Mouse (Mus musculus): ENCODE data around the gene Hivep1. TPM values are rescaled to one million over a fixed set of nuclear protein-coding genes. Genes with fewer than 3 reads are reported as not detected.

Gene Hivep1
- total RNA-seq (2014; rRNA removed) (3.5 and 5.1 TPM in 2 replicates), polyA plus RNA-seq (2012; rRNA removed) (7.0 and 9.0 TPM in 2 replicates)

DNA sequence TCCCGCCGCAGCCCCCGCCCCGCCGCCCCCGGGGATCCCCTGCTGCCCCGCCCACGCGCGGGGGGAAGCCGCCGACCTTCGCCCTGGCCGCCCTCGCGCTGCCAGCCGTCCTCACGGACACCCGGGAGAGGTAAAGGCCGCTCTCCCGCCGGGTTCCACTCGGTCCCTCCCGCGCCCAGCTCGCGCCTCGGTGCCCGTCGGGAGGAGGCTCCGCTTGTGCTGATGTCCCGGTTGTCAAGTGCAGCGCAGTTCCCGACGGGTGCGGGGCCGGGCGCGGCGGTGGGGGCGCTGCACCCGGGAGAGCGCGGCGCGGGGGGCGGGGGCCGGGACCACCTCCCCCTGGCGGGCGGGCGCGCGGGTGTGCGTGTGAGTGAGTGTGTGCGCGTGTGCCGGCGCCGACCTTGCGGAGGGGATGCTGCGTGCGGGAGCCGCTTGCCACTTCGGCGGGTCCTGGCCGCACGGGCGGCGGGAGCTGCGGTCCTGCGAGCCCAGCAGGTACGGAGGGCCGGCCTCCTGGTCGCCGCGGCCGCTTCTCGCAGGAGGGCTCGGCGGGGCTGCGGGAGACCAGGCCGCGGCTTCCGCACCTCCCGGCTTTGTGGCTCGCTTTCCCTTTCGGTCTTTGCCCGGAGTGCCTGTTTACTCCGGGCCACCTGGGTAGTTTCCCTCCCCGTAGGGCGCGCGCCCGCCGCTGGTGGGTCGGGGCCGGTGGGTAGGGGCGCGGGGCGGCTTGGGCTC is at the start of gene Hivep1:
Gene Hivep1 (plus strand): TSS at position 61 of the 735 bp plus-strand sequence.
- H3K27ac ChIP-seq (replicated peaks; ENCODE audit: insufficient read depth, low read depth, low read length) = peak within 1 kb of the TSS; percentile 86
- no peaks in the 10 kb centered on the region for H3K27me3 ChIP-seq (ENCODE audit: control insufficient read depth, insufficient read depth, low read length)
- TF ChIP-seq CTCF (IDR thresholded peaks at IDR 0.05; ENCODE audit: low read depth, low read length) = no peak
- 0 out of 2 replicates have a peak, but pooled peaks have one; percentile 42 for TF ChIP-seq POLR2A (IDR thresholded peaks at IDR 0.05; ENCODE audit: extremely low read depth, insufficient read depth, low read length)
- no peaks in the 10 kb centered on the region; the same call in 1 of the 2 replicates for H3K79me2 ChIP-seq (ENCODE audit: control insufficient read depth, insufficient read depth, low read length)
- peak; percentile 60 for DNase-seq (ENCODE audit: extremely low read depth, low read depth, low spot score)
- peak within 1 kb of the TSS; percentile 87 for H3K4me3 ChIP-seq (ENCODE audit: insufficient read depth, low read depth, low read length)
- peaks cover 6% of the 10 kb centered on the region for H3K4me1 ChIP-seq (ENCODE audit: control insufficient read depth, insufficient read depth, low read length)
- under 1% methylated on average over 87 of the region's 100 CpGs for WGBS
- peak within 1 kb of the TSS; percentile 88 for H3K9ac ChIP-seq (ENCODE audit: low read depth, low read length)
- peaks cover 9% of the 10 kb centered on the region for H3K36me3 ChIP-seq (ENCODE audit: control insufficient read depth, insufficient read depth, low read length)

GRCm38 (mm10) chr13:42015484-42016045 is 36.3 kb upstream of the Hivep1 start:
- DNase-seq (ENCODE audit: extremely low read depth, low read depth, low spot score) = no peak
- WGBS = 78% methylated on average over 10 of the region's 10 CpGs
- no peak for TF ChIP-seq CTCF (IDR thresholded peaks at IDR 0.05; ENCODE audit: low read depth, low read length)
- TF ChIP-seq POLR2A (IDR thresholded peaks at IDR 0.05; ENCODE audit: extremely low read depth, insufficient read depth, low read length) = no peak
- Histone ChIP-seq H3K27ac (replicated peaks; ENCODE audit: insufficient read depth, low read depth, low read length) (no peak overlapping the region), H3K36me3 (ENCODE audit: control insufficient read depth, insufficient read depth, low read length) (no peaks in the 10 kb centered on the region), H3K4me1 (ENCODE audit: control insufficient read depth, insufficient read depth, low read length) (no peaks in the 10 kb centered on the region), H3K27me3 (ENCODE audit: control insufficient read depth, insufficient read depth, low read length) (no peaks in the 10 kb centered on the region), H3K4me3 (ENCODE audit: insufficient read depth, low read depth, low read length) (no peak overlapping the region), H3K79me2 (ENCODE audit: control insufficient read depth, insufficient read depth, low read length) (no peaks in the 10 kb centered on the region), H3K9ac (ENCODE audit: low read depth, low read length) (no peak overlapping the region)

- Histone ChIP-seq H3K79me2 (ENCODE audit: control insufficient read depth, insufficient read depth, low read length) (no peaks in the 10 kb centered on the region), H3K27ac (replicated peaks; ENCODE audit: insufficient read depth, low read depth, low read length) (no peak overlapping the region), H3K9ac (ENCODE audit: low read depth, low read length) (no peak overlapping the region), H3K4me3 (ENCODE audit: insufficient read depth, low read depth, low read length) (no peak overlapping the region), H3K27me3 (ENCODE audit: control insufficient read depth, insufficient read depth, low read length) (no peaks in the 10 kb centered on the region), H3K4me1 (ENCODE audit: control insufficient read depth, insufficient read depth, low read length) (no peaks in the 10 kb centered on the region), H3K36me3 (ENCODE audit: control insufficient read depth, insufficient read depth, low read length) (no peaks in the 10 kb centered on the region)
- no peak for TF ChIP-seq CTCF (IDR thresholded peaks at IDR 0.05; ENCODE audit: low read depth, low read length)
- 84% methylated on average over 5 of the region's 5 CpGs for WGBS
- DNase-seq (ENCODE audit: extremely low read depth, low read depth, low spot score) = no peak
These were observed 35.6 kb upstream of the Hivep1 start for GRCm38 (mm10) chr13:42016218-42016617.

GRCm38 (mm10) chr13:42018356-42018755 is 33.5 kb upstream of the Hivep1 start:
- no peak for DNase-seq (ENCODE audit: extremely low read depth, low read depth, low spot score)
- Histone ChIP-seq H3K27me3 (ENCODE audit: control insufficient read depth, insufficient read depth, low read length) (no peaks in the 10 kb centered on the region), H3K4me1 (ENCODE audit: control insufficient read depth, insufficient read depth, low read length) (no peaks in the 10 kb centered on the region), H3K36me3 (ENCODE audit: control insufficient read depth, insufficient read depth, low read length) (no peaks in the 10 kb centered on the region), H3K79me2 (ENCODE audit: control insufficient read depth, insufficient read depth, low read length) (no peaks in the 10 kb centered on the region), H3K4me3 (ENCODE audit: insufficient read depth, low read depth, low read length) (no peak overlapping the region), H3K9ac (ENCODE audit: low read depth, low read length) (no peak overlapping the region), H3K27ac (replicated peaks; ENCODE audit: insufficient read depth, low read depth, low read length) (no peak overlapping the region)
- TF ChIP-seq CTCF (IDR thresholded peaks at IDR 0.05; ENCODE audit: low read depth, low read length) (no peak), POLR2A (IDR thresholded peaks at IDR 0.05; ENCODE audit: extremely low read depth, insufficient read depth, low read length) (no peak)
- 82% methylated on average over 2 of the region's 2 CpGs for WGBS

DNA sequence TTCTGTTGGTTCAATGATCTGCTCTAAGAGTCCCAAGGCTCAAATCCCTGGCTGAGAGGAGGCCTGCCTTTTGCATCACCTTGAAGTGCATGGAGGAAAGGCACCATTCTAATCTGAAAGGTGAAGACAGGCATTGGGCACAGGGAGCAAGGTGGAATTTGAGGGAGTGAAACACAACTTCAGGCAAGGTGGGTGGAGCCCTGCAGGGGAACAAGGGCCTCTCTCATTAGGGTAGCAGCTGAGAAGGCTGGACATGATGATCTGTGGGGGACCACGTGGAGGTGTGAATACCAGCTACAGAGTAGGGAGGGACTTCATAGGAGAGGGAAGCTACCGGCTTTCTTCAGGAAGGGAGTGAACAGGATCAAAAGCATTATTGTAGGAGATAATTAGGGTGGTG is 10.6 kb upstream of the Hivep1 start:
- TF ChIP-seq POLR2A (IDR thresholded peaks at IDR 0.05; ENCODE audit: extremely low read depth, insufficient read depth, low read length) (no peak), CTCF (IDR thresholded peaks at IDR 0.05; ENCODE audit: low read depth, low read length) (no peak)
- no peaks in the 10 kb centered on the region for H3K36me3 ChIP-seq (ENCODE audit: control insufficient read depth, insufficient read depth, low read length)
- 45% methylated on average over 2 of the region's 2 CpGs for WGBS

GRCm38 (mm10) chr13:42043431-42043830 is 8.4 kb upstream of the Hivep1 start:
- H3K4me3 ChIP-seq (ENCODE audit: insufficient read depth, low read depth, low read length) = no peak overlapping the region
- H3K79me2 ChIP-seq (ENCODE audit: control insufficient read depth, insufficient read depth, low read length) = no peaks in the 10 kb centered on the region
- TF ChIP-seq POLR2A (IDR thresholded peaks at IDR 0.05; ENCODE audit: extremely low read depth, insufficient read depth, low read length) (no peak), CTCF (IDR thresholded peaks at IDR 0.05; ENCODE audit: low read depth, low read length) (no peak)
- DNase-seq (ENCODE audit: extremely low read depth, low read depth, low spot score) = no peak
- H3K27me3 ChIP-seq (ENCODE audit: control insufficient read depth, insufficient read depth, low read length) = no peaks in the 10 kb centered on the region
- no peaks in the 10 kb centered on the region for H3K4me1 ChIP-seq (ENCODE audit: control insufficient read depth, insufficient read depth, low read length)
- H3K9ac ChIP-seq (ENCODE audit: low read depth, low read length) = no peak overlapping the region
- H3K36me3 ChIP-seq (ENCODE audit: control insufficient read depth, insufficient read depth, low read length) = no peaks in the 10 kb centered on the region
- H3K27ac ChIP-seq (replicated peaks; ENCODE audit: insufficient read depth, low read depth, low read length) = no peak overlapping the region
- WGBS = 71% methylated on average over 7 of the region's 7 CpGs

More for the DNA sequence above, 10.6 kb upstream of the Hivep1 start:
- no peak for DNase-seq (ENCODE audit: extremely low read depth, low read depth, low spot score)
- no peaks in the 10 kb centered on the region; the same call in 1 of the 2 replicates for H3K27me3 ChIP-seq (ENCODE audit: control insufficient read depth, insufficient read depth, low read length)
- H3K27ac ChIP-seq (replicated peaks; ENCODE audit: insufficient read depth, low read depth, low read length) = no peak overlapping the region
- no peak overlapping the region for H3K9ac ChIP-seq (ENCODE audit: low read depth, low read length)
- no peaks in the 10 kb centered on the region for H3K4me1 ChIP-seq (ENCODE audit: control insufficient read depth, insufficient read depth, low read length)
- no peaks in the 10 kb centered on the region for H3K79me2 ChIP-seq (ENCODE audit: control insufficient read depth, insufficient read depth, low read length)
- no peak overlapping the region for H3K4me3 ChIP-seq (ENCODE audit: insufficient read depth, low read depth, low read length)
